Mouse (Mus musculus) induced T-regulatory cell, adult 2 months (primary cell): ENCODE results near the gene Med13l.
A peak's percentile ranks its signal among the peaks of the same experiment; 100 is the strongest.

ENCODE experiments used
- DNase-seq: peaks from one replicate; pipeline ENCODE4 v3.0.0-alpha.2; 2012; ENCODE audit warnings: low read depth

Gene Med13l

DNA sequence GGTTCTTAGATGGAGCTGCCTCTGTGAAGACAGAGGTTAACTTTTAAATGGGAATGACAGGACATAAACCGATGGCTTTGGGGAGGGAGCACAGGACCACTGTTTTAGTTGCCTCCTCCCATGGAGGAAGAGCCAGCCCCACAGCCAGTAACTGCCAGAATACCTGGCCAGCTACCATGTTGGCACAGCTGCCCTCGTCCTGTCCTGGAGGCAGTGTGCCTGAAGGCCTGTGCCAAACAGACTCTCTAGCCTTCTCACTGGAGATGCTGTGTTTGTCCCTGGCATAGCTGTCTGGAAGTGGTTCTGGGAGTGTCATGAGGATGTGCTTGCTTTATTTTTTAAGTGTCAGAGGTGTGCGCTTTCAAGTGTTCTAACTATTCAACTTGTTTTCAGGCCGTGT is 173.1 kb downstream of the Med13l start:
- DNase-seq: no peak

DNA sequence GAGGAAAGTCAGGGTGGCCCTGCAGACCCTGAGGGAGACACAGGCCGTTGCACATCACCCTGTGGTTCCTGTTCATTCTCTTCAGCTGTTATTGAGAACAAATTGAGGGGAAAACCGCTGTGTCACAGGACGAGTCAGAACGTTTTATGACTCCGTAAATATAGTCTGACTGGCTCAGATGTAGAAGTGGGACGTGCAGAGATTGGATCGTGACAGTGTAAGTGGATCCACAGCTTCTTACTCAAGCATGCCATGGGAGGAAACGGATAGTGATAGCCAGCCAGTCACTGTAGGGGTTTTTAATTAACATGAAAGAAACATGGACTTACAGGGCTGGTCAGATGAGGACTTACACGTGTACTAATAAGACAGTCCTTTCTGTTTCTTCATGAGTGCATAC is 174.0 kb downstream of the Med13l start:
- no peak for DNase-seq

DNA sequence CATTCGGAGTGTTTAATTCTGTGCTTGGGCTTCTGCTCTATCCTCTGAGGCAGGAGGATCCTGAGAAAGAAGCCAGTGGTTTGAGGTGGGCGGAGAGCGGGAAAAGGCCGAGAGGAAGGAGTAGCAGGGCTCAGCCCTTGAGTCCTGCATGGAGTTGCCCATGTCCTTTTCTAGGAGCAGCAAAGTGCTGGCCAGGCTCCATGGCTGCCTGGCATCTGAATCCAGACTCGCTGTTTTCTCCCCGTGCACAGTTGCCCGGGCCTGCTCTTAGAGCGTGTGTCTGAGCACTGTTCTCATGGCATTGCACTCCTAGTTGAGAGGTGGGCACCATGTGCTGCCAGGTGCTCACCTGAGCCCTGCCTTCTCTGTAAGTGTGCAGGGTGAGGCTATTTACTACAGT is 175.3 kb downstream of the Med13l start:
- no peak for DNase-seq

DNA sequence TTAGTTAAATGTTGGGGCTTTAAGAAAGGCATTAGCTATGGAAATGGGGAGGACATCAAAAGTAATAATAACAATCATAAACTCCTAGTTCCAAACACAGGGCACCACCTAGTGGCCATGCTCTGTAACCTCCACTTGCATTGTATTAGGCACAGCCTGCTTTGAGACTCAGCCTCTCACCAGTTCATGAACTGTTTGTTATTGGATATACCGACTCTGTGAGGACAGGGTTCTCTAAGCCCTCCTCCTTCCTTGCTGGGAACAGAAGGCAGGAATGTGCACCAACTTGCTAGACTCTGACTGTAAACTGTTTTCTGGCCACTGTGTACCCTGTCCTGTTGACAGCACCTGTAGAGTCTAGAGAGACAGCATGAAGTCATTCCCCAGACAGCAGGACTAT is 177.1 kb downstream of the Med13l start:
- DNase-seq: peak; percentile 64

DNA sequence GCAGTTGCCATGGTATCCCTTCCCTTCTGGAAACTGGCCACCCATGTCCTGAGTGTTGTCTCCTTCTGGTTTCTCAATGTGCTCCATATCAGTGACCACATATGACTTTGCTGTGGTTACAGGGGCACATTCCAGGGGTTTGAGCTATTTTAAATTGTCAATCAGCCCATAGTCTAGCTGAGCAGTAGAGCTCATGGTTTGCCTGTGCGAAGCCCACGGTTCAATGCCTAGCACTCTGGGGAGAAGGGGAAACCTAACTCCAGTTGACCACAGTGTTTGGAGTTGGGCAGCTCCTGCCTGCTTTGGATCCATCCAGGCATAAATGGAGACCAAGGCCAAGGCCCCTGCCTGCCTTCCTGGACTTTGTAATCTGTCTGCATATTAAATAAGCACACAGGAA is 182.6 kb downstream of the Med13l start:
- DNase-seq: no peak

DNA sequence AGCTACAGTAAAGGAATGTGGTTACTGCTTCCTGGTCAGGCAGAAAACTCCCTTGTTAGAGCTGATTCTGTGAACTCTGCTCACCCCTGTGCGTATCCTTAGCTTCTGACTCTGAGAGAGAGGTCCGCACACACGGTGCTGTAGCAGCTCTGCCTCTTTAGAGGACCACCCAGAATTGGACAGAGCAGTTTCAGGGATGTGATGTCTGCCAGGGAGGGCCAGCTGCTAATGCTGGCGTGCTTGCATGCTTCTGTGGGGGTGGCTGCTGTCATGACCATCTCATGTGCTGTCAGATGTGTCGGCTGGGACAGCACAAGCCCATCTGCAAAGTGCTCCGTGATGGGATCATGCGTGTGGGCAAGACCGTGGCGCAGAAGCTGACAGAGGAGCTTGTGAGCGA is 186.5 kb downstream of the Med13l start:
- no peak for DNase-seq

DNA sequence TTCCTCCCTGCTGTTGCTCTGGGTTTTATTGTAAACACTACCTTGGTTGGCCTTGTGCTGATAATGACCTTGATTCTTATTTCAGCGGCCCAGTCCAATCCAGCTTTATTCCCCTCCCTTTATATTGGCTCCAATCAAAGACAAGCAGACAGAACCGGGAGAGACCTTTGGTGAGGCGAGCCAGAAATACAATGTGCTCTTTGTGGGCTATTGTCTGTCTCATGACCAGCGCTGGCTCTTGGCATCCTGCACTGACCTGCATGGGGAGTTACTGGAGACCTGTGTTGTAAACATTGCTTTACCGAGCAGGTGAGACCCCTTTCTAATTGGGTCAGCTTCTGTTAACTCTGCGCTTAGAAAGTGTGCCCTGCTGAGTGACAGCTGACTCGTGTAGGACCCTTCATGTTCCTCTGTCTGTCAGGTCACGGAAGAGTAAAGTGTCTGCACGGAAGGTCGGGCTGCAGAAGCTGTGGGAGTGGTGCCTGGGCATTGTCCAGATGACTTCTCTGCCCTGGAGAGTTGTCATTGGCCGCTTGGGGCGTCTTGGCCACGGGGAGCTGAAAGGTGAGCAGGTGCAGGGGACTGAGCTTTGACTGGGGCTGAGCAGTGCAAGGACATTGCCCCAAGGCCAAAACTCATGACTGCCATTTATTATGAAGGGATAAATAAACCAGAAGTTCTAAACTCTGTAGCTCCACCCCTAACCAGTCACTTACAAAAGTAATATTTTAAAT is 191.1 kb downstream of the Med13l start:
- DNase-seq: no peak

DNA sequence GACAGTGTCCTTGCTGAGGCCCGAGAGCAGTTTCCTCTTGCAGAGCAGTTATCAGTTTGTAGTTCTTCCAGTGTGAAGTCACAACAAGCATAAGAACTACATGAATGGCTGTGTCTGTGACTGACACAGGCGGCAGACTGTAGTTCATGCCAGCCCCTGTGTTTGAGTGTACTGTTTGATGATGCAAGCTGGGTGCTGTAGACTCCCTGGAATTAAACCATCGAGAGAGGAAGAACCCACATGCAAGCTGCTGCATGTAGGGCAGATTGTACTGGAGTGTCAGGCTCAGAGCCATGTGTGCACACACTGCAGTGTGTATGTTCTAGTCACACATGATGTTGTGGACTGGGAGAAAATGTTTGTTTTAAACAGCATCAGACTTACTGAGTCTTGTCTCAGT is 192.4 kb downstream of the Med13l start:
- DNase-seq: no peak

DNA sequence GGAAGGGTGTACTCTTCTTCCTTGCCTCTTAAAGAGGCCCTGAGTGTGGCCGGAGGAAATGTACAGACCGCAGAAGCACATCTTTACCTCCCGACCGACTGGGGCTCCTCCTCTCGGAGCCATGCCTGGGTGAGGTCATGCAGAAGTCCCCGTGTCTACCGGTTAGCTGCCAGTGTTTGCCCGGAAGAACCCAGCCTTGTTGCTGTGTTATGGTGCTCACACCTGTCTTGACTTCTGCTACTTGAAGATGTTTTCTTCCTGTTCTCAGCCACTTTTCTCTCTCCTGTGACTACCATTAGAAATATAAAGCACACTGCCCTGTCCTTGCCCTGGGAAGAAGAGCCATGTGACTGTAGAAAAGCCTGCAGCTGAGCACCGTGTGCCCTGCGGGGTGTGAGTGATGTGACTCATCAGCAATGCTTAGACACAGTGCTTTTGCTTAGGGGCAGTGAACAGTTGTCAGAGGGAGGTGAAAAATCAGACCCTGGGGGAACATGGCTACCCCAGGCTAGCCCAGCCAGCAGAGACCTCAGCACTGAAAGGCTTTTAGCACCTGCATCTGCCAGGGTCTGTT is 193.1 kb downstream of the Med13l start:
- DNase-seq: no peak

DNA sequence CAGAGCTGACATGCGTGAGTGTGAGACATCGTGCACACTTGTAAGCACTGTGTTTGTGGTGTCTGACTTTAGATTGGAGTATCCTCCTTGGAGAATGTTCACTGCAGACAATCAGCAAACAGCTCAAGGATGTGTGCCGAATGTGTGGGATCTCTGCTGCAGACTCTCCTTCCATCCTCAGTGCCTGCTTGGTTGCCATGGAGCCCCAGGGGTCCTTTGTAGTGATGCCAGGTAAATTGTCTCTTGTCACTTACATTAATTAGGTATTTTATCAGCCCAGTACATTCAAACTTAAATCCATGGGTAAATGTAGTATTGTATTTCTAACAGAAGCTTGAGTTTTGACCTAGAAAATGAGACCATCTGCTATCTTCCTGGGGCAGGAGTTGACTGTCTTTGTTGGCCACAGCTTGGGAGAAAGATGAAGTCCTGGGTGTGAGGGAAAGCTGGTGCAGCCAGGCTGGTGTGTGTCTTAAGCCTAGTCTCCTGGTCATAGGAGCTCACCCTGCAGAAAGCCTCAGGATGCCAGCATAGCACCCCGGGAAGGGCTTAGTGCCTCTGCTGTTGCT is 193.8 kb downstream of the Med13l start:
- DNase-seq: no peak

DNA sequence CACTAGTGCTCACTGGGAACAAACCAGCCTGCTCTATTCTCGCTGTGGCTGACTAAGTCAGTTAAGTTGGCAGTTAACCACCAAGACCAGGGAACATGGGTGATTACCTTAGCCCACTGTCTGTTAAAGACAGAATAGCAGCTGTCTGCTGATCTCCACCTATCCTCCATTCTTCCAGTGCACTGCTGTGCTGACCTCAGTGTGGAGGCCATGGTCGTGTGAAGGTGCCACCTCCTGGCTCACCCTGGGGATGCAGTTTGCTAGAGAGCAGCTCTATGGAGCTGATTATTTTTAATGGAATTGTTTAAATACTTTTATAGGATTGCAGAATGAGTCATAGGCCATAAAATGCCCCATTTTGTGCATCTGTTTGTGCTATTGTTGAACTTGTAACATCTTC is 195.6 kb downstream of the Med13l start:
- DNase-seq: no peak

DNA sequence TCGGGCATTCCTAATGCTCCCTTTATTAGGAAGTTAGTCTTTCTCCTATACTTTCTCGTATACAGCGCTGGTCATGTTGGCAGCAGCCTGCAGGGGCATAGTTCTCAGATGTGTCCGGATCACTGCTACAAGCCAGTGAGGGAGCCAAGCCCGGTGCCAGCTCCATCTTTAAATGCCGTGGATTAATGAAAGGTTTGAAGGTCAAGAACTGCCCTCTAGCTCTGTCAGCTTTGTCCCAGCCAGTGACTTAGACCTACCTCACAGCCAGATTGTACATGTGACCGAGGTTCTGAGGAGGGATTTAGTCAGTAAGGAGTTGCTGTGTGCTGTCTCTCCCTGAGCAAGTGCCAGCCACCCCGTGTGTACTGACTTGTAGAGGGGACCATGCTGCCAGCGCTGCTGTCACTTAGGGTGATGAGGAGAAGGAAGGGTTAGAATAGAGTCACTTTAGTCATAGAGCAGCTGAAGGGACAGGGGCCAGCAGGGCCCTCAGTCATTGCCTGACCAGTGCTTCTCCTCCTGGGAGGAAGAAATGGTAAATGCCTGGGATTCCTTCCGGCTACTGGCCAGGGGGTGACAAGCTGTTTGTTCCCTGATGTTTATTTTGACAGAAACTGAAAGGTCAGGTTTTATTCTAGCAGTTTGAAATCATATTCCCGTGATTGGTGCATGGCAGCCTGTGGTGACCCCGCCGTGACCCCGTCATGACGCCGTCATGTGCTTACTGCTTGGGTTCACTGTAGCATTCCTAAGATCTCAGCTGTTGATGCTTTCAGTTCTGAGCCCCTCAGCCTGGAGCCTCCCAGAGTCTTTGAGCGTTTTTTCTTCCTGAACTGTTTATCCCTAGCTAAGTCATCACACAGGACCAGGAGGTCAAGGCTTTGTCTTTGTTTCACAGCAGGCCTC is 197.2 kb downstream of the Med13l start:
- no peak for DNase-seq

DNA sequence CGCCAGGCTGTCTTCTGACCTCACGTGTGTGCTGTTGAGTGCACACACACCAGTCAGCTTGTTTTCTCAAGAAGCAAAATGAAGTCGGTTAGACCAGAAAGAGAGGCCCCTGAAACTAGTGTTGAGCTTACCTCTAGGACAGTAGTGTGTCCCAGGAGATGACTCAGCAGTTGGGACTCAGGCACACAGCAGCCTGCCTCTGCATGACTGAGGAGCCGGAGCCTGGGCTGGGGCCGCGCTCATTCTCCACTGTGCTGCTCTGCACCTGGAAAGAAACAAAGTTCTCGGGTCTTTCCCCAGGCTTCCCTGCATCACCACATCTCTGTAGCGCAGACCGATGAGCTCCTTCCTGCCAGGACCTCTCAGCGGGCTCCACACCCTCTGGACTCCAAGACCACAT is 200.5 kb downstream of the Med13l start:
- DNase-seq: no peak

DNA sequence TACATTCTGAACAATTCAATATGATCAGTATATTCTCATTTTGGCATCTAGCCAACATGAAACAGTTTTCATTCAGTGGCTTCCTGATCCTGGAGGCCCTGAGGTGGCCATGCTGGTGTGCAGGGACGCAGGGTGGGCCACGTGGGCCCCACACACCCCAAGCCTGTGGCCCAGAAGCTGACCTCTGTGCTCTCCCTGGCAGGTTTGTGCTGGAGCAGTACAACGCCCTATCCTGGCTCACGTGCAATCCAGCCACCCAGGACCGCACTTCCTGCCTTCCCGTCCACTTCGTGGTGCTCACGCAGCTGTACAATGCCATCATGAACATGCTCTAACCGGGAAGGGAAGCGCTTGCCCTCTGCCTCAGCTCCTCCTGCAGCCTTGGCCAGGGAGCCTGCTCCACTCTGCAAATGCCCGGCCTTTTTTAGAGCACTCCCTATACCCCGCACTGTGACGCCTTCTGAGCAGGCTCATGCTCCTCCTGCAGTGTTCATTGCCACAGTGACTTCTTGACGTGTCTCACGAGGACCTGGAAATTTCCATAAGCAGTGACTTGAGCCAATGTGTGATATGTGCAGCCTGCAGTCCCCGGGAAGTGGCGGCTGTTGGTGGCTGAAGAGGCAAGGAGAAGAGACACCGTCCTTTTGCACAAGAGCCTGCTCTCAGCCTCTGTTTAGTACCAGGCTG is 202.2 kb downstream of the Med13l start:
- DNase-seq: no peak

DNA sequence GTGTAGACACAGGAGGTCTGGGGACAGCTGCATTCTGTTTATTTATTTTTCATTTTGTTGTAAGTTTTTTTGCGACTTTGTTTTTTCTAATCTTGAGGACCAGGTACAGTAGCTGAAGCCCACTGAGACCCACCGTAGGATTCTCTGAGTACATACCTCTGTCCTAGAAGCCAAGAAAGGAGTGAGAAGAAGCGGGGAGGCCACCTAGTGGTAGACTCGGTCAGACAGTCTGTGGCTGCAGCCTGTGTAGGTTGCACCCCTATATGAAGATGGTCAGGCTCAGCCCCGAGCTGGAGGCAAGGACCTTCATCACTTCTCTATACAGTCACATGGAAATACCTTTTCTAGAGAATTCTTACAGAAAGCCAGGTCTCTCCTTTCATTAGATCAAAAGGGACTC is 202.9 kb downstream of the Med13l start:
- no peak for DNase-seq

DNA sequence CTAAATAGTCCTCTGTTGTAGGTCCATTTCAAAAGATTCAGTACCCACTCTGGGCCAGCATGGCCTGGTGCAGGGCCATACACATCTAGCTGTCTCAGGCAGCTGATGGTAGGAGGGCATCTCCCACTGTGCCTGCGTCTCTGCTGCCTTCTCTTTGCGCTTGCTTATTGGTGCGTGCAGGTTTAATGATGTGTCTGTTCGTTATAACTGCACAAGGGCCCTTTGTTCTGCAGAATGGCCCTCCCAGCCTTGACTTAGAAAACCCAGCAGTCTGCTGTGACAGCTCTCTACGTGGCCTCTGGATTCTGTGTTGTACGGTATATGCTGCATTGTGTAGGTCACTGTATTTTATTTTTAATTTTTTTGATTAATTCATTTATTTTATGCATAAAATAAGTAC is 208.7 kb downstream of the Med13l start:
- no peak for DNase-seq

DNA sequence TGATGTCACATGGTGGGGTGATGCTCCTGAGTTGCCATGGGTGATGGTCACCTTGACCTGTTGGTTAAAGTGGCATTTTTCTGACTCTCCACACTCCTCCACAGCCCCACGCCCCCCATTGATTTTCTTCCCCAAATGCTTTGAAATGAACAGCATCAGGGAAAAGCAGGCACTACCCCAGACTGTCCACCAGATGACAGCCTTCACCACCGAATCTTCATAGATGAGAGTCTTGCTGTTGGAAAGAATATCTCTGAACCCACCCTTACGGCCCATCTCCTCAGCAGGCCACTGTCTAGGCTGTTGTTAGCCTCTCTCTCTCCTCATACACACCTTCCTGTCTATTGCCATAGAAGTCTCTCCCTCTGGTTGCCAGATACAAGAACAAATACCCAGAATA is 213.4 kb downstream of the Med13l start:
- DNase-seq: no peak

DNA sequence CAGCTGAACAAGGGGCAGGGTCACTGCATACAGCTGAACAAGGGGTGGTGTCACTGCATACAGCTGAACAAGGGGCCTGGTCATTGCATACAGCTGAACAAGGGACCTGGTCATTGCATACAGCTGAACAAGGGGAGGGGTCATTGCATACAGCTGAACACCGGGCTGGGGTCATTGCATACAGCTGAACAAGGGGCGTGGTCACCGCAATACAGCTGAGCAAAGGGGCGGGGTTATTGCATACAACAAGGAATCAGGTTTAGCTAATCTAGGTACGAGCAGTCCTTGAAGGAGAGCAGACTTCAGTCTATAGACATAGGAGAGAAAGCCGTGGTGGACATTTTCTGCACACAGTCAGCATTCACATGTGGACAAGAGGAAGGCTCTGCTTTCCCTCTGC is 215.9 kb downstream of the Med13l start:
- DNase-seq: no peak

DNA sequence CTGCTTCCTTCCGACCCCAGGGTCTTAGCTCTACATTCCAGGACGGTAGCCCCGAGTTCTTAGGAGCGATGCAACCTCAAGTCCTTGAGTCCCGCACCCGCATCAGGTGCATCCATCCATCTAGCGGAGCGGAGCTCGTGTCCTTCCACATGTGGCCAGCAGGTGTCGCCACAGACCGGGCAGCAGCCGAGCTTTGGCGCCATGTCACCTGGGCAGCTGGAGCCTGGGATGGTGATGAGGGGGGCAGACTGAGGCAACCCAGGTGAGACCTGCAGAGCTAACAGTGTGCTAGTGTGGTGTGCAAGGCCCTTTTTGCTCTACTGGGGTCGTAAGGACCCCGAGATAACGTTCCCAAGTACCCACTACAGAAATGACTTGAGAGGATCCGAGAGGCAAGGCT is 221.1 kb downstream of the Med13l start:
- DNase-seq: peak; percentile 54

DNA sequence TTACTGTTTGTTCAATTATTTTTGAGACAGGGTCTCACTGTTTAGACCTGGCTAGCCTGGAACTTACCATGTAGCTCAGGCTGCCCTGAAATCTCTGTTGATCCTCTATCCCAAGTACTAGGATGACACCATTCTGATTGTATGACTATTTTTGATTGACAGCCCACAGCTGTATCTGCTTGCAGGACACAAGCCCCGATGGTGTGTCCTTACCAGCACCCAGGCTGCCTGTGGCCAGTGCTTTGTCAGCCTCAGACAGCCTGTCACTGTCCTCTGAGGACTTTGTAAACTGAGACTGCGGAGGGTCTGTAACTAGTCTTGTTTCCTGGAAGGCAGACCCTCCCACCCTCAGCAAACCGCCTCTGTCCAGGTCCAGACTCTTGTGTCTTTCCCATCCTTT is 221.7 kb downstream of the Med13l start:
- no peak for DNase-seq

DNA sequence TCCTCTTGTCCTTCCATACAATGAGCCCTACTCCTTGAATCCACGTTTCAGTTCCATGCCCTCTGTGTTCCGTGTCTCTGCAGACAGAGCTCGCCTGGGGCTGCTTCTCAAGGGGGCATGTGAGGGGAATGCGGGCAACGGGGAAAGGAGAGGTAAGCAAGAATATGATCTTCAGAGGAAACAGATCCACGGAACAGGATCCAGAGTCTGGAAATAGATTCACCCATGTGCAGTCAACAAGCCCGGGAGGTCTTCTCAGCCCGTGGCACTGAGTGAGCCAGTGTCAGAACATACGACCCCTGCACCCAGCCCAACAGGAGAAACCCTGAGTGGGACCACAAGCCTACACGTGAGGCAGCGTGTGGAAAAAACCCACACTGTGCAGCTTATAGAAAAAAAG is 228.7 kb downstream of the Med13l start:
- DNase-seq: no peak

DNA sequence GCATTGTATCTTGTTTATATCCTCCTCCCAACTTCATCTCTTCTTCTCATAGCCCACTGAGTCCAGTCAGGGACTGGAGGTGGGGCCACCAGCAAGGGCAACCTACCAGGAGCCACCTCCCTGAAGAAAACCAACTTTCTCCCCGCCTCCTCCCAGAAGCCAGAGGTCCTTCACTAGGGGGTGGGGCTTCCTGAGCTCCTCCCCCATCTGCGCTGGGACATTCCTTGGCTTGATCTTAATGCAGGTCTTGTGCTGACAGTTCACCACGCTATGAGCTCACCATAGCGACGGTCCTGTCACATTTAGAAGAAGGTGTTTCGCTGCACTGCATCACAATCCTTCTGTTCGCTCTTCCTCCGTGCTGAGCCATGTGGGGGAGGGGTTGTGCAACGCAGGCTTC is 229.3 kb downstream of the Med13l start:
- DNase-seq: no peak
